Mouse (Mus musculus): ENCODE data around the gene Soga1.
A peak's percentile ranks its signal among the peaks of the same experiment; 100 is the strongest.

The Soga1 gene

GRCm38 (mm10) chr2:157078059-157078792, 828 bp downstream of the Soga1 start:
- peak in 1 of 2 experiments; percentile 20 for DNase-seq

- DNase-seq, result no peak
These were observed 1.4 kb downstream of the Soga1 start for GRCm38 (mm10) chr2:157077641-157078058.

- no peak for DNase-seq
These were observed 1.9 kb downstream of the Soga1 start for GRCm38 (mm10) chr2:157077160-157077559.

GRCm38 (mm10) chr2:157076585-157076984, 2.5 kb downstream of the Soga1 start:
- DNase-seq, result no peak

- no peak for DNase-seq
These were observed 3.4 kb downstream of the Soga1 start for GRCm38 (mm10) chr2:157075685-157076084.

- DNase-seq, result no peak
These were observed 3.8 kb downstream of the Soga1 start for GRCm38 (mm10) chr2:157075226-157075625.

- no peak for DNase-seq
These were observed 4.3 kb downstream of the Soga1 start for GRCm38 (mm10) chr2:157074772-157075171.

GRCm38 (mm10) chr2:157074186-157074724, 4.8 kb downstream of the Soga1 start:
- no peak for DNase-seq

GRCm38 (mm10) chr2:157073378-157074052, 5.5 kb downstream of the Soga1 start:
- no peak for DNase-seq

GRCm38 (mm10) chr2:157072316-157072990, 6.6 kb downstream of the Soga1 start:
- no peak for DNase-seq

- DNase-seq, result peak in 1 of 2 experiments; percentile 33
These were observed 7.5 kb downstream of the Soga1 start for GRCm38 (mm10) chr2:157071556-157071955.

- DNase-seq, result no peak
These were observed 8.7 kb downstream of the Soga1 start for GRCm38 (mm10) chr2:157070365-157070764.

- DNase-seq, result no peak
These were observed 9.2 kb downstream of the Soga1 start for GRCm38 (mm10) chr2:157069755-157070315.

GRCm38 (mm10) chr2:157069355-157069735, 9.7 kb downstream of the Soga1 start:
- no peak for DNase-seq

- no peak for DNase-seq
These were observed 10.2 kb downstream of the Soga1 start for GRCm38 (mm10) chr2:157068701-157069354.

GRCm38 (mm10) chr2:157066731-157067430, 12.2 kb downstream of the Soga1 start:
- no peak for DNase-seq

- DNase-seq, result no peak
These were observed 13.2 kb downstream of the Soga1 start for GRCm38 (mm10) chr2:157065879-157066226.

GRCm38 (mm10) chr2:157064978-157065878, 13.8 kb downstream of the Soga1 start:
- no peak for DNase-seq

- DNase-seq, result no peak
These were observed 14.9 kb downstream of the Soga1 start for GRCm38 (mm10) chr2:157064136-157064535.

GRCm38 (mm10) chr2:157063241-157063700, 15.8 kb downstream of the Soga1 start:
- DNase-seq, result peak; percentile 65 to 68

Measured in B cell, adult 2 months (primary cell).